Mouse (Mus musculus): ENCODE results near the gene Prkab1.

Gene Prkab1

GRCm38 (mm10) chr5:116007723-116008122 is 16.6 kb downstream of the Prkab1 start:
- TF ChIP-seq GATA4 (IDR thresholded peaks at IDR 0.05; ENCODE audit: insufficient replicate concordance, low read length): no peak

GRCm38 (mm10) chr5:116006324-116007099 is 17.8 kb downstream of the Prkab1 start:
- no peak for TF ChIP-seq GATA4 (IDR thresholded peaks at IDR 0.05; ENCODE audit: insufficient replicate concordance, low read length)

GRCm38 (mm10) chr5:116004271-116004670 is 20.0 kb downstream of the Prkab1 start:
- TF ChIP-seq GATA4 (IDR thresholded peaks at IDR 0.05; ENCODE audit: insufficient replicate concordance, low read length): no peak

GRCm38 (mm10) chr5:116003825-116004224 is 20.5 kb downstream of the Prkab1 start:
- TF ChIP-seq GATA4 (IDR thresholded peaks at IDR 0.05; ENCODE audit: insufficient replicate concordance, low read length): no peak

- TF ChIP-seq GATA4 (IDR thresholded peaks at IDR 0.05; ENCODE audit: insufficient replicate concordance, low read length): no peak
Measured at GRCm38 (mm10) chr5:116003154-116003553, 21.2 kb downstream of the Prkab1 start.

GRCm38 (mm10) chr5:115997376-115997775 is 26.9 kb downstream of the Prkab1 start:
- no peak for TF ChIP-seq GATA4 (IDR thresholded peaks at IDR 0.05; ENCODE audit: insufficient replicate concordance, low read length)

GRCm38 (mm10) chr5:115994101-115994500 is 30.2 kb downstream of the Prkab1 start:
- no peak for TF ChIP-seq GATA4 (IDR thresholded peaks at IDR 0.05; ENCODE audit: insufficient replicate concordance, low read length)

- no peak for TF ChIP-seq GATA4 (IDR thresholded peaks at IDR 0.05; ENCODE audit: insufficient replicate concordance, low read length)
Measured at GRCm38 (mm10) chr5:115991717-115992116, 32.6 kb downstream of the Prkab1 start.

GRCm38 (mm10) chr5:115987284-115987683 is 37.0 kb downstream of the Prkab1 start:
- TF ChIP-seq GATA4 (IDR thresholded peaks at IDR 0.05; ENCODE audit: insufficient replicate concordance, low read length): no peak

GRCm38 (mm10) chr5:115985101-115985500 is 39.2 kb downstream of the Prkab1 start:
- TF ChIP-seq GATA4 (IDR thresholded peaks at IDR 0.05; ENCODE audit: insufficient replicate concordance, low read length): no peak

- TF ChIP-seq GATA4 (IDR thresholded peaks at IDR 0.05; ENCODE audit: insufficient replicate concordance, low read length): no peak
Measured at GRCm38 (mm10) chr5:115984392-115984791, 39.9 kb downstream of the Prkab1 start.

GRCm38 (mm10) chr5:115982671-115983373 is 41.5 kb downstream of the Prkab1 start:
- no peak for TF ChIP-seq GATA4 (IDR thresholded peaks at IDR 0.05; ENCODE audit: insufficient replicate concordance, low read length)

- no peak for TF ChIP-seq GATA4 (IDR thresholded peaks at IDR 0.05; ENCODE audit: insufficient replicate concordance, low read length)
Measured at GRCm38 (mm10) chr5:115980537-115980936, 43.8 kb downstream of the Prkab1 start.

- TF ChIP-seq GATA4 (IDR thresholded peaks at IDR 0.05; ENCODE audit: insufficient replicate concordance, low read length): no peak
Measured at GRCm38 (mm10) chr5:115979134-115979696, 45.1 kb downstream of the Prkab1 start.

- TF ChIP-seq GATA4 (IDR thresholded peaks at IDR 0.05; ENCODE audit: insufficient replicate concordance, low read length): no peak
Measured at GRCm38 (mm10) chr5:115978255-115978654, 46.1 kb downstream of the Prkab1 start.

- TF ChIP-seq GATA4 (IDR thresholded peaks at IDR 0.05; ENCODE audit: insufficient replicate concordance, low read length): no peak
Measured at GRCm38 (mm10) chr5:115977757-115978156, 46.6 kb downstream of the Prkab1 start.
